Mouse (Mus musculus) kidney, postnatal 14 days (tissue): ENCODE measurements at regions not wholly inside any gene's neighbourhood (a gene's known extent, or its start where the extent isn't known, plus 50 kb on each side); places are given as distances from the start of the nearest gene placed in this dataset.
A peak's percentile ranks its signal among the peaks of the same experiment; 100 is the strongest.

Experiments
- DNase-seq: peaks from one replicate; pipeline ENCODE4 v3.0.0; 2022; ENCODE audit warnings: mixed read lengths

DNA sequence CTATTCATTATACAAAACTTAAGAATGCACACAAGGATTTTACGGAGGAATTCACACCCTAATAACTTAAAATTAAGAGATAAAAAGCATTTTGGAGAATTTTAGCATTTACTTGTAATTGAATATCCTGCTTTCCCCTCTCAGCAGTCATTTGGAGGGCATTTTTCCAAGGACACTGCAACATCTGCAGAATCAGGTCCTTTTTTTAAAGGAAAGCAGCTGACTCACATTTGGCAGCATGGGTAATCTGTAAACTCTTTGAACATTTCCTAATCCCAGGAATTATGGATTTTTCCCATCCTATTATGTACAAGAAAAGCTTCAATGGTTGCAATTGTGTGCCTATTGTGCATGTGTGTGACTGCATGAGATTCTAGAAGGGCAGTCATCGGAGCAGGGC is 112.0 kb downstream of the Gm19410 start:
- peak; percentile 19 for DNase-seq

DNA sequence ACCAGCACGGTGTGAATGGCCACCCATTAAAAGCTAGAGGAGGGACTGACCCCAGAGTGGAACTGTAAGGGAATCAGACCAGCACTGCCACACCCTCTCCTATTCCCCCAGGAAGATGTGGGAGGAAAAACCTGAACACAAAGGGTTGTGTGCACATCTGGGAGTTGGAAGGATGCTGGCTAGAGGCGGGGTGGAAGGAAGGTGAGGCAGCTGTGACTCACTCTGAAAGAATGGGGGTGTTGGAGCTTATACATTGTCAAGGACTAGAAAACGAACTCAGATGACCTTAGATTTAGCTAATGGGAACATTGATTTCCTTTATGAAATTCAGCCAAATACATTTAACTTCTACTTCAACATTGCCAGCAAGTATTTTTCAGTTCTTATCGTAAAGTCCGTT is 116.2 kb downstream of the Gm19410 start:
- peak; percentile 38 for DNase-seq

DNA sequence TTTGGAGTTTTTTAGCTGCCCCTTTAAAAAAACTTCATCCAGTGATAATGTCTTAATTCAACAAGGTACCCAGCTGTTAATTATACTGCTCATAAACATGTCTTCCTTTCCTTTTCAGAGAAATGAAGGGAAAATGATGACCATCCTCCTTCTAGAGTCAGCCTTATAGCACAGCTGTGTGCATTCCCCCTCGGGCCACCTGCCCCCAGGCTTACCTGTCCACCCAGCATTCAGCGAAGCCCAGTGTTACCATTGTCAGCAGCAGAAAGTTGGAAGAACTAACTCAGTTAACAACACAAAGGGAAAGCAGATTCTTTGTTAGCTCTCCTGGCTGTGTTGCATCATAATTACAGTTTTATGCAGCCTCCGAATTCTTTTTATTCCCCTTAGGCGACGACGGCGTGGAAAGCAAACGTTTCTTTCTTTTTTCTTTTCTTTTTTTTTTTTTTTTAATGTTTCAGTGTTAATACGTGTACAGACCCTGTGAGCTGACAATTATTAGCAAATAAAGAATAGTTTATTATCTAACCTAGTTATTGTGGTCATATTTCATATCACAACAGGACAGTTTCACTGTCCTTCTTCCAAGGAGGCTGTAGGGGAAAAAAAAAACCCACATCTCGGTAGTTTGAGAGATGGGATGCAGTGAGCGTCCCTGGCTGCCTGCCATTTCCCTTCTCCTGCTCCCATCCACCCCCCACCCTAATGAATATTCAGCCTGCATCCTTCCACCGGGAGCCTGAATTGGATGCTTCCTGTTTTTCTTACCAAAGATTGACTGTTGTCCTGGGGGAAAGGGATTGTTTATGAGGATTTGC is 117.3 kb downstream of the Gm19410 start:
- DNase-seq, result peak; percentile 89

DNA sequence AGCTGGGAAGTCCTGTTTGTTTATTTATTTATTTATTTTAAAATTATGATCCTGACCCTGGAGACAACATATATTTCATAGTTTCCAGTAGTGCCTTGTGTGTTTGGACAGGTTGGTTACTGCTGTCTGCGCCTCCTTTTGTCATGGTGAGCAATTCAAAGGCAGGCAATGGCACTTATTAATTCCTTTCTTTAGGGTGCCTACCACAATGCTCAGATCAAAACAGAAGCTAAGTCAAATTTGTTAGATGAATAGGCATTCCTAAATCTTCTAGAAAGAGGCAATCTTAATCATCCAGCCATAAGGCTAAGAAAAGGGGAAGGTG is 117.8 kb downstream of the Gm19410 start:
- no peak for DNase-seq

DNA sequence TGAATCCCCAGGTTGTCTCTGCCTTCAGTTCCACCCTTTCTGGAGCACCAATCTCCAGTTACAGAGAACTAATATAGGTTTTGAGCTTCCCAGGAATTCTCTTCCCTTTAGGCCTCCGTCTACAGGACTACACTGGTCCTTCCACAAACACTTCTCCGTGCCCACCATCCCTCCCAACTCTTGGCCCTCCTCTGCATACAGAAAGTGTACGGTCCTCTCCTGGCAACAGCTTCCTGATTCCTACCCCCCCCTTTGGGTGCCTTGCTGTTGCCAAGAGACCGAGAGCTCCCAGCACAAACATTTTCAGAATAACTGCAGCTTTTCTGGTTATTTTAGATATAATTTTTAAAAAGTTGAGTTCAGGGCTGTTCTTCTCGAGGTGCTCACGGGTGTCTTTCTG is 119.0 kb downstream of the Gm19410 start:
- DNase-seq, result no peak

DNA sequence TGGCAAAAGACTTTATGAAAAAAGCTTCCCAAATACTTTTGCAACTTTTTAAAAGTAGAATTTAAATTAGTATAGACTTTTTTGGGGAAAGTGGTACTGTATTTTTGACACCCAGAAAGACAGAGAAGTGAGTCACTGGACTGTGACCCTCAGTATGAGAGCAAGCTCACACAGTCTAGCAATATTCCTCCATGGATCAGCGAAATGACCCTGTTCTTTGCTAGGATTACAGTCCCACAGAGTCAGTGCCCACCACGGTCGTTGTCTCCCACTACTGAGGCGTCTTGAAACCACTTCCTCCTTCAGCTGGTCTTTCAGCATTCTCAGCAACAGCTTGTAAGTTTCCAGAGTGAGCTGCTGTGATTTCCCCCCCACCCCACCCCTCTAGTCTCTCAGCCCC is 124.5 kb downstream of the Gm19410 start:
- DNase-seq, result no peak

DNA sequence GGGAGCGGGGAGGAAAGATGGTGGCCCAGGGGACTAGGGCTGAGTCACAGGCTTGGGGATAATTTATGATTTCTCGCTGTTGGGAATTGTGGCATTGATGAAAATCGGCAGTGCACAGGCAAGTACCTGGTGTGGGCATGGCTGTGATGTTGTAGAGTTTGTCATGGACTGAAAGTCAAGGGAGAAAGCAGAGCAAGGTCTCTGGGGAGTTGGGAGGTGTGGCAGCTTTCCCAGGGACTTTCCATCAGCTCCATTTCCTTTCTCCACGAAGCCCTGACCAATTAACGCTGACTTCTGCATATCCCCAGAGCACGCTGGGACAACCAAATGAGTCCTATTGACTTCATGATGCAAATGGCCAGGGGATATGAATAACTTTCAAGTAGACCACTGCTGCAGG is 126.2 kb downstream of the Gm19410 start:
- DNase-seq, result peak; percentile 27

DNA sequence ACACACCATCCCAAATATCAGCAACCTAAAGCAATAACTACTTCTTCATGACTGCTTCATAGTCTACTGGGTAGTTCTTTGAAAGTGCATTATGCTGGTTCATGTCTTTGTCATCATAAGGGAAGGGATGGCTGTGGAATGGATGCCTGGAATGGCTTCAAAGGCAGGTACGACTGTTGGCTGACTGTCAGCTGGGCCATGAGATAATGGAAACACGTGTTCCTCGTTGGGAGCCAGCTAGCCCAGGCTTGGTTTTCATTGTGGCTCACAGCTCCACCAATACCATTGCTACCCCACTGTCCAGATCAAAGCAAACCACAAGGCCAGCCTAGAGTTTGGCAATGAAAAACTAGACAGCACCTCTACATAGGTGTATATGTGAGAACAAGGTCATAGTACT is 132.9 kb downstream of the Gm19410 start:
- DNase-seq, result no peak

DNA sequence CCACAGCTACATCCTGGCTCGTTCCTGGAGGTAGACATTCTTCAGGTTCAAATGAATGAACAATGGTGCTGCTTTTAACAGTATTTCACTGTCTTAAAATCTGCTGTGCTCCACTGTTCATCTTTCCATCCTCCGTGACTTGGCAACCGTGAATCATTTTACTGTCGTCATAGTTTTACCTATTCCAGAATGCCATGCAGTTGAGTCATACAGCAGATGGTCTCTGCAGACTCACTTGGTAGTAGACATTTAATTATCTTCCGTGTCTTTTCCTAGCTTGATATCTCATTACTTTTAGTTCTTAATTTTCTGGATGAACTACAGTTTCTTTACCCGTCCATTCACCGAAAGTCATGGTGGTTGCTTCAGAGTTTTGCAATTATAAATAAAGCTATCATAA is 135.9 kb downstream of the Gm19410 start:
- DNase-seq, result no peak

DNA sequence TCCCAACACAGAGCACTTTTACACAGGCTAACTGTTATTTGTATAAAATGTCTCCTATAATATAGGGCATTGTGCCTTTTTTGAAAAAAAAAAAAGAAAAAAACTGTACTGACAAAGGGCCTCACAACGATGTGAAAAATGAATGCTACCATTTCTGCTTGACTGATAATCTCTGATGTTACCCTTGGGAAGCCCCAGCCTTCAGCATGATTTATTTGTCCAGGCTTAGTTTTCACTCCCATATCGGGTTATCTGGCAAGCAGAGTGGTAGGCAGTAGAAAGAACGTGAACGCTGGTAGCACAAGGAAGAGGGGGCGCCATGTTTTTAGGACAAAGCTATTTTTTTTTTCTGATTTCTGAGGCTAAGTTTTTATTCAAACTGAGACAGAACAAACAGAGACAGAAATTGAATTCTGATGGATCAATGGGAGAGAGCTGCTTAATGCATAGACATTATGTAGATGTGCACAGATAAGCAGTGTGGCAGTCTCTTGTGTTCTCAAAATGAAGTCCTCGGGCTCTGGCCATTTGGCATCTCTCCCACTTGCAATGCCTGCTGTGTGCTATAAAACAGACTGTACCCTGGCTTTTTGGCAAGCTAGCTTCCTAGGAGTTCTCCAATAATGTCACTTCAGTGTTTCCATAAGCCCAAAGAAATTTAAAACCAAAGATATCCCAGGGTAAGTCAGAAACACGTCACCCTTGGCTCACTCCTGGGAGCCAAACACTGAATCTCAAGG is 139.3 kb downstream of the Gm19410 start:
- no peak for DNase-seq

DNA sequence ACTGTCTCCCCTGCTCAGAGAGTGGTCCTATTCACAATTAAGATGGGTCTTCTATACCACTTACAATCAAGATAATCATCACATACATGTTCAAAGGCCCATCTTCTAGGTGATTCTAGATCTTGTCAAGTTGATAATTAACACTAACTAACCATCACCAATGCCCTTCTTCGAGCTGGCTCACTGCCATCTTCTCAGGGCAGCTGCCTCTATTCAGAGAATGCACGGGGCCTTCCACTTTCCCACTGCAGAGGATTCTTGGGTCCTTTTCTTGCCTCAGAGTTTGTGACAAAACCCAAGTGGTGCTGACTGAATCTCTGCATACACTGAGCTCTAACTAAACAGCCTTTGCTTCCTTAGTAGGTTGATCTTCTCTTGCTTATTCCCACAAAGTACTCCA is 142.4 kb downstream of the Gm19410 start:
- no peak for DNase-seq

DNA sequence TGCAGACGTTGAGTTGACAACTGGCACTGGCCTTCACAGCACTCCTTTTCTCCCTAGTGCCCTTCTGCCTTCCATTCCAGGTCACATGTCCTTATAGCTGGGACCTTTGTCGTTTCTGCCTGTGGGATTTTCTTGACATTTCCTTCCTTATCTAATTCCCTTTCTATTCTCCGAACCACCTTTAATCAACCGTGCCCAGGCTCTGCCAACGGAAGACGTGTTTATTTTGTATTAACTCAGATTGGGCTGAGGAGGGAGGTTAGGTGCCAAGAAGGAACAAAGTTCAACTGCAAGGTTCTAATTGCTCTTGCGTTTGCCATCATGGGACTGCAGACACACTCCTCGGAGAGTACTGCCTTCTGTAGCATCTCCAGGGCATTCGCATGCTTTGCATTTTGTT is 146.7 kb downstream of the Gm19410 start:
- DNase-seq, result peak; percentile 54

DNA sequence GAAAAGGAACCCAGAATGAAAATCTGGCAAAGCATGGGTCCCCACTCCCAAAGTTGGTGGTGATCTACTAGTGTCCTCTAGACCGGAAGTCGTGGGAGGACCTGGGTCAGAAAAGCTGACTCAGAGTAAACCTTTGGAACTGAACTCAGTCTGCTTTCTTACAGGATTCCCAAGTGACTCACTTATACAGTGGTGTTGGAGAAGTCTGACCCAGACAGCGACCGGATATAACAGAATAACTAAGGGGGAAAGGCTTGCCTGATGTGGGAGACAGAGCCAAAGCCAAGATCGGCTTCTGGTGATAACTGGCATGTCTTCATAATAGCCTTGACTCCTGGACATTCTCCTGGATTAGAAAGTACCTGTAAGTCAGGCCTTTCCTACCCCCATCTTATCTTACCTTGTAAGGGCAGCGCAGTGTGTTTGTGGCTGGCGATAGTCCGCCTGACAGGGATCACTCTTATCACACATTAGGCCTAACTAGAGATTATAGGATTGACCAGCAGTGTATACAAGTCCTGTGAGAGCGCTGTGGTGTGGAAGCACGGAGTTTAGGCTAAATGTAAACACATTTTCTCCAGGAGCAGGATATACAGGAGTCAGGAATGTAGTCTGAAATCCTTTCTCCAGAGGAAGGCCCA is 150.4 kb downstream of the Gm19410 start:
- peak; percentile 16 for DNase-seq

DNA sequence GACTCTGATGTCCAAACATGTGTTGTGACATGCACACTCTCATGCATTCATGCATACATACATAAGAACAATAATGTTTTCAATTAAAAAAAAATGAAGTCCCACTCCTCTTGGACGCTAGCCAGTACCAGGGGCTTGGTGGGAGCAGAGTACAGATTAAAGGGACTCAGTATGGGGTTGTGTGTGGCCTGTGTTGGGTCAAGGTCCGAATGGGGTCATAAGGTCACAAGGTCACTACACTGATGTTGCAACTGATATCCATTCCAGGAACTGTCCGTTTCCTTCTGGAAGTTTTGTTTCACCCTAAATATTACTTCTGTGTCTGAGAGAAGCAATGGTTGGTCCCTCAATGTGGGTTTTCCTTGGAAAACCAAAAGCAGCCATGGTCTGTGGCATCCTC is 152.0 kb downstream of the Gm19410 start:
- DNase-seq, result no peak

DNA sequence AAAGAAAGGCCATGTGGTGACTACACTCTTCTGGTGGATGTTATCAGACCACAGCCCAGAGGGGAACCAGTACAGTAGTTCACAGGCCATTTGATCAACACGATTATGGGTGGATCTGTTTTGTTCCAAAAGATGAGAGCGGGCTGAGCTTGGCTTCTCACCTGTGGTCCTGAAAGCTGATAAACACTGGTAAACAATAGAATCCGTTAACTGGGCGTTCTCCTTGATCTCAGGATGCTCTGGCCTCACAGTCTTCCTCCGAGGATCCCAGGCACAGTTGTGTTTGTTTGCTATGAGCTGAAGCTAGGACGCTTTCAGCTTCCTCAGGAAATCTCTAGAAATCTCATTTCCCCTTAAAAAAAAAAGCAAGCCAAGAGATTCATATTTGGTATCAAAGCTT is 153.9 kb downstream of the Gm19410 start:
- peak; percentile 56 for DNase-seq

DNA sequence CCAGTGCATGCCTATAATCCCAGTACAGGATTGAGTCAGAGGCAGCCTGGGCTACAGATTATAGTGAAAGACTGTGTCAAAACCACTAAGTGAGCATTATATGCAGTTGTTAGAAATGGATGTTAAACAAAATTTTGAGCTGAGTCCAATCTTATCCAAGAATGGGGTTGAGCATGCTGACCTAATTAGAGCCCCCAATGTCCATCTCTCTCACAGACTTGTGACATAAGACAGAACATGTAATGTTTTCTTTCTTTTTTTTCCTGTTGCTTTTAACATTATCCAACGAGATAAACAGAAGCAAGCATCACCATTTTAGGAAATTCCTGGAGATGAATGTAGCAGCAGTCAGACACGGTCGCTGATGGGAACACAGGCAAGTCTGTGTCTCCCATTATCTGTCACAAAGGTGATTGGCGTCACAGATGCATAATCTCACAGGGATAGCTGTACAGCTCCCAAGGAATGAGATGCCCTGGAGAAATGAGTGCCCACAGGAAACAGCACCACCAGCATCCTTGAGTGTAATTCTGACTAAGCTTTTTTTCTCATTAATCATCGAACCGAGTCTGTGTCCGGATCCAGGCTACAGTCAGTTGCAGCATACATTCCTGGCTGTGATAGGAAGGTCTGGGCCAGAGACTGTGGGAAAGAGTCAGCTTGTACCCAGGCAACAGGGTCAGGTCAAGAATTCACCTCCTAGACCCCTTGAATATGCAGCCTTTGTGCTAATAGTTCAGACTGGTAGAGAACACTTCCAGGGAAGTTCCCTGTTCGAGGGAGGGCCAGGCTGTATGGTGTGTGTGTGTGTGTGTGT is 154.5 kb downstream of the Gm19410 start:
- DNase-seq, result peak; percentile 49

DNA sequence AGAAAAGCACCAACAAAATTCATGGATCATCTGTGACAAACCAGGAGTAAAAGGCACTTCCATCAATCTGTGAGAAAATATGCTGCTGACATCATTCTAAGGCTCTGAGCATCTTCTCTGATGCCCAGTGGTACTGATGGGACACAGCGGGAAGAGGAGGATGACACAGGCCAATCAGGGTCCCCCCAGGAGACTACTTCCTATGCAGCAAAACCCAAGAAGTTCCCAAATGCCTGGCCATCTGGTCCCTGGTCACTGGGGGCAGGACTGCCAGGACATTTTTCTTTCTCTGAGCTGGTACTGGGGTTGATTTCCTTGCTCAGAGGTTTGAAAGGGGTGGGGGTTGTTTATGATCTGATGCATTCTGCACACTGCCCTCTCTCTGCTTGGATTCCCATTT is 158.4 kb downstream of the Gm19410 start:
- DNase-seq, result no peak

DNA sequence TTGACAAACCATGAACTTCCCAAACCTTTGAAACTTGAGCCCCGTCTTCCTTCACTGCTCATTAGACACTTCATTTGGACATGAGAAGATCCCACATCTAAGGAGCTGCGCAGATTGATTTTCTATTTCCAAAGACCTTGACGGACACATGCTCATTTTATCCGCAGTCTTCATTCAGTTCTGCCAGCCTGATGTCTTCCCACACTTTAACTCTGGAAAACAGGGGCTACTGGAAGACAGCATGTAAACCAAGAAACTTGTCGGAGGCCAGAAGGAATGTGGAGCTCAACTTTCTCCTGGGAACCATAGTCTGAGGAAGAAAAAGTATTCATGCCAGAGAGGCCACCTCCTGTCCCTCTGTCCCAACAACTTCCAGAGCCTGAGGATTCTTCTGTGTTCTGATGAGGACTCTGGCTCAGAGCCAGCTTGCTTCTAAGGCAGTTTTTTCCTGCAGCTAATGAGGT is 161.8 kb downstream of the Gm19410 start:
- peak; percentile 63 for DNase-seq

DNA sequence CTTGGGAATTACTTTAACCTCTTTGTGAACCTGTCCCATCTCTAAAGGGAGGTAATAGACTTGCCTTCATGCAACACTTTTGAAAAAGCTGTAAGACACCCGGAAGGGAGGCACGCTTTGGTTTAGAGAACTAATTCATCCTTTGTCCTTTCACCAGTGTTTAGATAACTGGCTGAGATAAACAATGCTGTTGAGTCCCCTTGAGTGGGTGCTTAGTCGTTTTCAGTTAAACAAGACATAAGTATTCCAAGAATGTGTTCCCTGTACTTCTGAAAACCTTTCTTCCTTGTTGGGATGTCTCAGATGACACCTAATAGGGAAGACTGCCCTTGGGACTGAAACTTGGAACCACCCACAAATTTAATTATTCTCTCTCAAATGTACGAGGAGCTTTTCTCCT is 164.7 kb downstream of the Gm19410 start:
- DNase-seq, result no peak

DNA sequence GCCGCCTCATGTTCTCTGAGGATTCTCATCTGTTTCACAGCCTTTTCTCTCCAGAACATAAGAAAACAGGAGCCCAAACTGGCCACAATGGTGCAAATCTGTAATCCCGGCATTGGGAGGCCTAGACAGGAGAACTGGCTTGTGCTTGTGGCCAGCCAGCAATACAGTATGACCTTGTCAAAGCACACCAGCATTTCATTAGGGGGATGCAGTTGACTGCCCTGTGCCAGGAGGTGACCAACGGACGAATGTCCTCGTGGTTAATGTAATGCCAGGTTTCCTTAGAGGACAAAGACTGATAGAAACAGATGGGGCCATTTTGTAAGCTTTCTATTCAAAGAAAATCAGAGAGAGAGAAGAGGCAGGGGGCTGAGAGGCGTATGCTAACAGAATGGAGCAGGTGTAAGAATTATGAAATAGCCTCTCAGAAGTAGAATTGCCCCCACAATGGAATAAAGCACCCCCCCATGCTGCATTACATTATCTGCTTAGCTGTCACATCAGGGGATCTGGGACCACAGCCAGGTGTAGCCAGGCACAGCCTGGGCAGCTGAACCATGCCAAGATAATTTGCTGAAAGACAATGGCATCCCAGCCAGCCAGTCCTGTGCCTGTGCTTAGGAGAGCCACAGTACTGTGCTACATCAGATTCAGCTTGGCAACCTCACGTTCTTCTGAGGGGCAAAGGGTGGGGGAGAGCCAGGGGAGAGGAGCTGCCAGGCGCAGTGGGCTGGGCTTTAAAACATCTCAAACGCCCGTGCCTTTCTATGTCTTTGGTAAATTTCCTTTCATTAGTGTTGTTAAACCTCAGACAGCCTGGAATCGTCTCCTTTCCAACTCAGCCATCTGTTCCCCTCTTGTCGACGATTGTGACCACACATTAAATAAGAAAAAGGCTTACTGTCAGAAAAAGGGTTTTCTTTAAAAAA is 167.9 kb downstream of the Gm19410 start:
- peak; percentile 63 for DNase-seq

DNA sequence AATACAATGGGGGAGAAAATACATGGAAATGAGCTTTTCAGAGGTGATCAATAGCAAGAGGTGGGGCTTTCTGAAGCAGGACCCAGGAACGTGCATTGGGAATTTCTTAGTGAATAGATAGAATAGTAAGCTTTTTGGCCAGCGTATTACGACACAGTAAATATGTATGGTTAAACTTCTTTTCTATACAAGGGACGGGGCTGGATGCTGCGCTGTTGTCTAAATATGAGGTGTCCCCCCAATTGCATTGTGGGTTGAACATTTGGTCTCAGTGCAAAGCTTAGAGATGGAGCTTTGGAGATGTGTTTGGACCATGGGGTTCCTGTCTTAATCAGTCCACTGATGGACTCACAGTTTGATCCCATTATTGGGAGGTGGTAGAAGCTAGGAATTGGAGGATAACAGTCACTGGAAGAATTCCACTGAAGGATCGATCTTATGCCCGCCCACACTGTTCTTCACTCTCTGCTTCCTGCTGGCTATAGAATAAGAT is 168.6 kb downstream of the Gm19410 start:
- DNase-seq, result no peak

DNA sequence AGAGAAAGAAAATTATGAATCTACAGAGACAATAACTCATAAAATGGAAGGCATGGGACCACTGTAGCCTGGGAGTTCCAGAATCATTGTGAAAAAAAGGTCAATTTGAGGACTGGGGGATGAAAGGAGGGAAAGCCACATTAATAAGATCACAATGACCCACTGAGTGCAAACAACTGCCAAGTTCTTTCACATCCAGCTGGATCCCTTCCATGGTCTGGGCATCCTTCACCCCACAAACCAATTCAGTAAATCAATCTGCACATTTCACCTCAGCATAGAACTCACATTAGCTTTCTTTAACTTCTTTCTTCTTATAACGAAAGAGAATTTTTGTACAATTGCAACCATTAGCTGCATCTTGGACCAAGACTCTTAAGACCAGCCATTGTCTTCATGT is 169.4 kb downstream of the Gm19410 start:
- no peak for DNase-seq
